Mouse (Mus musculus) kidney, adult 9 months (tissue): ENCODE measurements at regions not wholly inside any gene's neighbourhood (a gene's known extent, or its start where the extent isn't known, plus 50 kb on each side); places are given as distances from the start of the nearest gene placed in this dataset.
"Not testable (repeated sequence)": the region's sequence is repeated elsewhere in the genome, so short reads cannot be mapped to it uniquely, and the experiment has no call there.

Source experiments
- DNase-seq: peaks from one replicate; pipeline ENCODE4 v3.0.0; 2022

DNA sequence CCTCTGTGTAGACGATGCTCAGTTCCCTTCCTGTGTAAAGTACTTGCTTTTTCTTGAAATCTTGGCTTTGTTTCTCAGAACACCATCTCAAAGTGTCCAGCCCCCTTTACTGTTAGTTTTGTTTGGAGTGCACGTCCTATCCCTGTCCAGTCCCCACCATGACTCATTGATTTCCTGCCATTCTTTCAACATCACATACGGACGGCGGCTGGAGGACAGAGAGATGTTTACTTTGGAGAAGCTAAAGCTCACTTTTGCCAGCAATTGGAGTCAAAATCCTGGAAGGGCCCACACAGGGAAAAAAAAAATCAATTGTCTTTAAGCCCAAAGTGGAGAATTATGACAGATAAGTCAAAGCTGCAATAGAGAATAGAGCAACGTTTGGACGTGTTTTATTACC, 51.8 kb downstream of the Gm5426 start:
- DNase-seq = peak; percentile 61

DNA sequence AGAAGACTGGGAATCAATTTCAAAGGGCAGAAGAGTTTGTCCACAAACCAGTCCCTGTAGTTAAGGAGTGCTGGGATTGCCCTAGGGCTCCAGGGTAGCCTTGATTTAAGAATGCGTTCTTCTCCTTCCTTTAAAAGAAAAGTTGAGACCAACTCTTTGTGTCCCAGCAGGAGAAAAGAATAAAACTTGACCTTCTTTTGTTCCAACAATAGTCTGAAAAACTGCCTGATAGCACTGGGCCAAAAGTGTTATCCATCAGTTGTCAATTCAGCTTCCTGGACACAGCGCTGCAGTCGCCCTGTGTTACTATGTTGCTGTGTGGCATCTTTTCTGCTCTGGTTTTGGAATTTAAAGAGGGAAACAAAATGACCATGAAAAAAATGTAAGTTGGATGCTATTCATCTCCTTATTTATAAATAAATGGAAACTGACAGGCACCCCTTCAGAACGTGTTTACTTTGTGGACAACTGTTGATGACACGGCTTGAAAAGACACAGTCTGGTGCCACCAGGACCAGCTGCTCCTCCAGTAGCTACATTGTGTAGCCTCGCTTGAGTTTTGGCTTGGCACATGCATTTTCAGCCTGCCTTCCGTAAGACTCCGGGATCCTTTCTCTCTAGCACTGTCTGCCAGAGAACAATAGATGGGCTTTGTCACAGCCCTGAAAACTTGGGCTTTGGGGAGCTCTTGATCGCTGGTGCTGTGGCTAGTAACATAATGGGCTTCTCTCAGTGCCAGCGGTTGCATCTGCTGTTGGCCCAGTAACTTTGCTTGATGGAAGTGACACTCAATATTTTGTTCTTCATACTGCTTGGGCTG, 54.0 kb downstream of the Gm5426 start:
- no peak for DNase-seq

DNA sequence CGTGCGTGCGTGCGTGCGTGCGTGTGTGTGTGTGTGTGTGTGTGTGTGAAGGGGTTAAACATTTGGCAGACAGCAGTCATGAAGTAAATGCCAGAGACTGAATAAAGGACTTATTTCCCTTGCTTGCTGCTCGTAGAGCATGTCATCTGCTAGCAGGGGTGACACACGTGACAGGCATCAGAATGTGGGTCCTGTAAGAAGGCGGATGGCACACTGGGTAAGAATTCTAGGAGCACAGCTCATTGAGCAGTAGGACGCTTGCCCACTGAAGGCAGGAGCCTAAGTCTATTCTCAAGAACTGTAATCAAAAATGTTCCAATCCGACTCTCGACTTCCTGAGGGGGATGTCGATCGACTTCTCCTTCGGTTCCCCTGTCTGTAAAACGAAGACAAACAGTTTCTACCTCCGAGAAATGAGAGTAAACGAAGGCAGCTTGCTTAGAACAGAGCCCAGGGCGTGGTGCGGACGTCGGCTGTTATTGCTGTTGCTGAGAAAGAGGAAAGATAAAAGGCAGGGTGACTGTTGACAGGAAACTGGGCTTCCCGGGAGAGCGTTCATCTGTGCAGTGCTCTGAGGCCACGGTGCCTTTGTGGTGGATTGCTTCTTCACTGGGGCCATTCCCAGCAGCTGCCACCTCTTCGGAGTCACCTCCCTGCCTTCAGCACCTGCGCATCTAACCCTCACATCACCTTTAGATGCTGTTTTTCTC, 64.7 kb downstream of the Gm5426 start:
- no peak for DNase-seq

DNA sequence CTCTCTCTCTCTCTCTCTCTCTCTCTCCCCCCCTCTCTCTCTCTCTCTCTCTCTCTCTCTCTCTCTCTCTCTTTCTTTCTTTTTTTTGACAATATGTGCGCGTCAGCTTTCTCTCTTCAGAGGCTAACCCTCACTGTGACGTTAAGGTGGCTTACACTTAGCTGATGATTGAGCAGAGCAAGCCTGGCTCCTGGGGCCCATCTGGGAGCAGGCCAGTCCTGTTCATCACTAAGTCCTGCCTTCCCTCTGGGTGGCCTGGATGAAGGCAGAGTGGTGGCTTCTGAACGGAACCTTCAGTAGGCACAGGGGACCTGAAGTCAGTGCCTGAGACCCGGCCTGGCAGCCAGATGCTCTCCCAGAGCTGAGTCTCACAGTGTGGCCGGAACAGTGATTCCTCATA, 65.5 kb downstream of the Gm5426 start:
- no peak for DNase-seq

DNA sequence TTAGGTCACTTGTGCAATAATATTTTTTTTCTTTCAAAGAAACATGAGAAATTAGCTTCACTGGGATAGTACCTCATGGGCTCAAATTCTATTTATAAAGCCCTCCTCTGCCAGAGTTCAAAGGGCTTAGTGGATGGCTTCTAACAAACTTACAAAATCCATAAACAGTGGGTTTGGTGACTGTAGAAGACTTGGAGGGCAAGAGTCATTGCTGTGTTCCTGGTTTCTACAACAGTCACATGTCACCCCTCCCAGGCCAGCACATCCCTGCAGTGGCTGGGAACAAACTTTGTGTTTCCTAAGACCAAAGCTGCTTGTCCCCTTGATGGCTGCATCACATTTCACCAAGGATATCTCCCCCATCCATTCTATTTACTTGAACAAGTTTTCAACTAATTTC, 66.5 kb downstream of the Gm5426 start:
- DNase-seq = no peak

DNA sequence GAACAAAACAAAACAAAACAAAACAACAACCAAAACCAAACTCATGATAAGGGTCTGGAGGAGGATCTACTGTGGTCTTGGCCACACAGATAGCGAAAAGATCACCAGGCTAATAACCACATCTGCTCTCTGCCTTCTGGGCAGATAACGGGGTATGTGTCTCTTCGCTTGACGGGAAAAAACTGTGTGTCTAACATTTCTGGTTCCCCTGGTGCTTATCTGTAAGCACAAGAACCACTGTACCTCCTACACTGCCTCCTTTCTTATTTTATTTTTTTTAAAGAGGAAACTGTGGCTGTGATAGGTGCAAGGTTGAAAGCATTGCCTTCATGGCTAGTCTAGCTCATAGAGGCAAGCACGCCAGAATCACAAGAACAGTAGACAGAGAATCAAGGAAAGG, 67.8 kb downstream of the Gm5426 start:
- DNase-seq = no peak

DNA sequence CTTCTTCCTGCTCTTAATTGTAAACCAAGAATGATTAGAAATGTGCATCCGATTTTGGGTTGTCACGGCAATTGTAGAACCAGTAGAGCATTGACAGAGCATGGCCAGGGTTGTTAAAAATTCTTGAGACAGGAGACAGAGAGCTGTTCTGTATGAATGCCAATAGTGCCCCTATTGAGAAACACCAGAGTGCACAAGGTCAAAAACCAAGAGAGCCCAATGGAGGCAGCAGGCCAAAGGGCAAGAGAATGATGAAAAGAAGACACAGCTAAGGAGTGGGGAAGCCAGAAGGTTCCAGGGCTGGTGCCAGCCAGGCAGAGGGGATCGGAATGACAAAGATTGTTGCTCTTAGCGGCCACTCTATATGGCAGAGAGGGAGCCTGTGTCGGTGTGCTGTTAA, 72.8 kb downstream of the Gm5426 start:
- DNase-seq = peak; percentile 49

DNA sequence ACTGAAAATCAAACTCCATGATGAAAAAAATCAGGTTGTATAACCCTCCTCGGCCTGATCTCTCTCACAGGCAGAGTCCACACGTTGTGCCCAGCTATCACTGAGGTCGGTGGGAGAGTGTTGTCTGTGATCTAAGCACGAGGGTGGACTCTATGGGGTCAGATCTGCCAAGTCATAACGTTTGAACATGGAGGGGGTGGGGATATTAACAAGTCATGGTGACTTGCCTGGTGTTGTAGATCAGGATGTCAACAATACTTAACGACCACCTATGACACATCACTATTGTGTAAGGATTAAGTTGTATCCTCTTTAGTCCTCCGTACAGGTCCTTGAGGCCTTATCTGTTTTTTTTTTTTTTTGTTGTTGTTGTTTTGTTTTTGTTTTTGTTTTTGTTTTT, 74.8 kb downstream of the Gm5426 start:
- no peak for DNase-seq

DNA sequence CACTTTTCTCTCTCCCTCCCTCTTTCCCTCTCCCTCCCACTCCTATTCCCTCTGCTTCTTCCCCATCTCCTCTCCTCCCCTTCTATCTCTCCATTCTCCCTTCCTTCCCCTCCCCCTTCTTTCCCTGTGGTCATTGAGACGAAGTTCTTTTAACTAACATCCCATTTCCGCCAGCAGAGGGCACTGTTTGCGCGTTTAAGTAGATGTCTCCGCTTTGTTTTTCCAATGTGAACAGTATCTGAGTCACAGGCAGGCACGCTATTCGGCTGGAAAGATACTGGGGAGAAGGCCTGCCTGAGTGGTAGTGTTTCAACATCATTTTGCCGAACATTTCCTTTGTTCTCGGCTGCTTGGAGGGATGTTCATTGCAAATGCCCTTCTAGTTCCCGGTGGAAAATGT, 77.5 kb downstream of the Gm5426 start:
- peak; percentile 95 for DNase-seq

DNA sequence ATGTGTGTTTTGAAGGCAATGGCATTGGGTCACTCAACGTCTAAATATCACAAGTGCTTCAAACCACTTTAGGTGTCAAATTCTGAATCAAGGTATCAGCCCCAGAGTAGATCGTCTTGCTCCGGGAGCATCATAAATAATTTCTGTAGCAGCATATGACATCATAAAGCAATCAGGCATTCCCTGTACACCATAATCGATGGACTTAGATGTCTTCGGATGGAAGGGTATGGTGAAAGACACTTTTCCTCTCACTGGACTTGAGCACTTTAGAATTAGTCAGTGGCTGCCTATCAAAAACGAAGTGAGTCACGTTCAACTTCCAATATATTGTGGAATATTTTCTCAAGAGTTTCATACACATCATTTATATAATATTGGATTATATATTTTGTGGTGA, 77.9 kb downstream of the Gm5426 start:
- no peak for DNase-seq

DNA sequence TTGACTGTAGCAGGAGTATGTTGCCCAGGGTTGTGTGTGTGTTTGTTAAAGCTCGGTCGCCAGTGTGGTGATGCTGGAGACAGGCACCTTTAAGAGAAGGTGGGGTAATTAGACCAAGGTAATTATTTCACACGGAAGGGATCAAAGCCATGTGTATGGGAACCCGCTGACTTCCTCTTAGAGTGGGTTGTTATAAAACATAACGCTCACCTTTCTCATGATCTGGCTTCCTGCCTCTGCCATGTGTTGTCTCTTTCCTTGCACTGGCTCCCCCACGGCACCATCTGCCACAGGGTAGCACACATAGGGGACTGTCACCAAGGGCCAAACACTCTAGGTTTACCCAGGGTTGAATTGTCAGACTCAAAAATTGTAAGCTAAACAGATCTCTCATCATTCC, 78.5 kb downstream of the Gm5426 start:
- no peak for DNase-seq

DNA sequence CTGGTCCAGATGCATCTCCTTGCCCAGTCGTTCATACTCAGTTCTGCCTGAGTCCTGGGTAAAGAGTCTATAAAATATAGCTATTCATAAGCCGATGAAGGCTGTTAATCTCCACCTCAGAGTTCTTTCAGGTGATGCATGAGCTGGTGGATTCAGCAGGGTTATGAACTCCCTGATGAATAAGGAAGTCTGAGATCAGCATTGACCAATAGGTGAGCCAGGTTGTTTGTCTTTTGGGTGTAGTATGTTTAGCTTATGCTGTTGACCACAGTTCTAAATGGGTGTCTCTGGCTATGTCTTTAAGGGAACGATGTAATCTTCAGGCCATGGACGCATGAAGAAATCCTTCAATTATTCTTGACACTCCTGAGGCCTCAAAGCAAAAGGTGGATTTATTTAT, 84.3 kb downstream of the Gm5426 start:
- no peak for DNase-seq

DNA sequence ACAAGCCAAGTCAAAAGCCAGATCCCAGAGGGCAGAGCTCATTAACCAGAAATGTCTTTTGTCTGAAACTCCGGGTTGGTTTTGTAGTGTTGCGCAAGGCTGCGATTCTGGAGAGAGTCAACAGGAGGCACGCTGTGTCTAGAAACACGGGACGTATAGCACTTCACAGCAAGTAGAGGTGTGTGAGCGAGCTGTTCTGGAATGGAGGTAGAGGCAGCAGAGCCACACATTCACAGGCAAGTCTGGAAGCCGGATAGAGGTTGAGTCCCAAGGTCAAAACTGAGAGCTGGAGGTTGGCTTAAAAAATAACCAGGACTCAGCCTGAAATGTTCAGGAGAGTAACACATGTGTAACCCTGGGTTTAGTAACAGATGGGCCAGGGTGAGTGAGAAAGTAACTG, 94.0 kb downstream of the Gm5426 start:
- peak; percentile 81 for DNase-seq

DNA sequence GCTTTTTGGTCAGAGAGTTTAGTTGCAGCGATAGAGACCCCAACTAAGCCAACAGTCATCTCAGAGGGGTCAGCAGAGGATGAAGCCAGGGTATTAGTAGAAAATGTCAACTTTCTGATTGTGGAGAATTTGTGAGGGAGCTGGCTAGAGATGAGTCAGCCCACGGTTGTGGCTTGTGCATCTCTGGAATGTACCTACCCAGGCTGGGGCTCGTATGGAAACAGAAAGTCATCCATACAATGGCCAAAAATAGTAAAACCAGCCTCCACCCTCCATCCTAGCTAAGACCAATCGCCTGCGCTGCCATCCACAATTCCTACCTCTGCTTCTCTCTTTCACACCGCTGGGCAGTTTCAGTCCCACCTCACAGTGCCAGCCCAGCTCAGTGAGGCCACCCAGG, 94.9 kb downstream of the Gm5426 start:
- no peak for DNase-seq

DNA sequence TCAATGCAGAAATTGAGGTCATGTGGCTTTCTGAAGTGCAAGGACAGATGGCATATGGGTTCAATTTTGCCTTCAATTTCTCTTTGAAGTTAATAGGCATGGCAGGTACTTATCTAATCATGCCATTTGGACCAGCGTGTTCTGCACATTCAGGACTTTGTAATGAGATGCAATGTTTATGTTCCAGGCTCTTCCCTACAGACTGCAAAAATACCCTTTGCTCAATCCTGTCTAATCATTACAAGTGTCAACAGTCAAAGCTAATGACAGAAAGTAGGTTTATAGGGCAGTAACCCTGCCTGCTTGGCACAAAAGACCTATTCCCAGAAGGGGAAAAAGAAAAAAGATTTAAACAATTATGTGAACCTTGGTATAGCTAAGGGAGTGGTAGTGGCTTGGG, 96.5 kb downstream of the Gm5426 start:
- peak; percentile 45 for DNase-seq

DNA sequence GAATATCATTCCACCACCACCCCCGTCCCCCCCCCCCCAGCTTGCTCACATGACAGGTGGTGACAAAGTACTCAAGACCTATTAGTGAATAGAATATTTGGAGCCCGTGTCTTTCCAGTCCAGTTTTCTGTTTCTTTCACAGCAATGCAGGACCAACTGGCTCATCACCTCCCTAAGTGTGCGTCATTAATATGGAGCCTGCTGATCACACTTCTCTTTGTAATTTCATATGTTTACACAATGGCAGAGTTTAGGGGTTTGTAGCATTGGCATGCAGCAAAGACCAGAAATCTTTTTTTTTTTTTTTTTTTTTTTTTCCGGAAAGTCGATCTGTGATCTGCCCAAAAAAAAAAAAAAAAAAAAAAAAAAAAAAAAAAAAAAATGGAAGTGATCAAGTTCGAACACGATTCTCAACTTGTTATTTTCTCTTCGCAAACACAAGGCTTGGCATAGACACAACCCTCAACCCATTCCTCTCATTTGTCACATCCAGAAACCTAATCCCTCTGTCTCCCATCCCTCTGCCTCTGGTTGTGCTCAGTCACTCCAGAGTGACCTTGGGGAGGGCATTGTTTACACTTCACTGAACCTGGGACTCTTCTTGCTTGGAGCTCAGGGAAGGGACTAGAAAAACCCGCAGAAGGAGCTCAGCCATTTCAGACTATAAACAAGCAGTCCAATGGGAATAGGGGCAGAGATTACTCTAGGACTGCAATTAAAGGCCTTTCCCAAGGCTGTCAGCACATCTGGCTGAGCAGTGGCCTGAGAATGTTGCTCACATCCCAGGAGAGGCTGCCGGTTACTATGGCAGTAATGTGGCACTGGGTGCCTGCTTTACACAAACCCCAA, 98.4 kb downstream of the Gm5426 start:
- DNase-seq = peak; percentile 18

DNA sequence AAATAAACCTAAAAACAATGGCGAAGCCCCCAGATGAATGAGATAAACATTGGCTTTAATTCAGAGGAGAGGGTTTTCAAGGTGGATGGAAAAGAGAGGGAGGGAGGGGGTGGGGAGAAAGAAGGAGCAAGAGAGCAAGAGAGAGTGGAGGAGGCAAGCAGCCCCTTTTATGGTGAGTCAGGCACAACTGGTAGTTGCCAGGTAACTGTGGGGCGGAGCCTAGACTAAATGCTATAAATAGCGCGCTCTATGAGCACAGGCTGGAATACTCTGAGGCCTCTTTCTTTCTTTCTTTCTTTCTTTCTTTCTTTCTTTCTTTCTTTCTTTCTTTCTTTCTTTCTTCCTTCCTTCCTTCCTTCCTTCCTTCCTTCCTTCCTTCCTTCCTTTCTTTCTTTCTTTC, 99.6 kb downstream of the Gm5426 start:
- not testable (repeated sequence) for DNase-seq

DNA sequence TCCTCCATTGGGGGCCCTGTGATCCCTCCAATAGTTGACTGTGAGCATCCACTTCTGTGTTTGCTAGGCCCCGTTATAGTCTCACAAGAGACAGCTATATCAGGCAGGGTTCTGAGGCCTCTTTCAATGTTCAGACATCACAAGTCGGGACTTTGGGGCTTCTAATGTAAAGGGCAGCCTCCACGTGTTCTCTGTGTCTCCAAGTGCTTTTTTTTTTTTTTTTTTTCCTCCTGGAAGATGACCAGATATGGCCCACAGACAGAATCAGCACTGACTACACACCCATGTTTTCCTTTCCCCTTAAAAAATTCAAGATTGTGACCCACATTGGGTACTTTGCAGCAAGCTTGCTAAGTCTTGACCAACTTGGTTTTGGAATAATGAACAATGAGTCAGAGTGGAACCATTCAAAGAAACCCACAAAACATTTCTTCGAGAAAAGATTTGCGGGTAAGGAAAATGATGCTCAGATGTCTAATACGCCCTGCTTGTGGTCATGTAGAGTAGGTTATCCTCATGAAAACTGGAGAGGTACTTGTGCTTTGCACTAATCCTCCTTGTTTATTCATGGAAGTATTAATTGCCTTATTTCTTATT, 100.5 kb downstream of the Gm5426 start:
- no peak for DNase-seq

DNA sequence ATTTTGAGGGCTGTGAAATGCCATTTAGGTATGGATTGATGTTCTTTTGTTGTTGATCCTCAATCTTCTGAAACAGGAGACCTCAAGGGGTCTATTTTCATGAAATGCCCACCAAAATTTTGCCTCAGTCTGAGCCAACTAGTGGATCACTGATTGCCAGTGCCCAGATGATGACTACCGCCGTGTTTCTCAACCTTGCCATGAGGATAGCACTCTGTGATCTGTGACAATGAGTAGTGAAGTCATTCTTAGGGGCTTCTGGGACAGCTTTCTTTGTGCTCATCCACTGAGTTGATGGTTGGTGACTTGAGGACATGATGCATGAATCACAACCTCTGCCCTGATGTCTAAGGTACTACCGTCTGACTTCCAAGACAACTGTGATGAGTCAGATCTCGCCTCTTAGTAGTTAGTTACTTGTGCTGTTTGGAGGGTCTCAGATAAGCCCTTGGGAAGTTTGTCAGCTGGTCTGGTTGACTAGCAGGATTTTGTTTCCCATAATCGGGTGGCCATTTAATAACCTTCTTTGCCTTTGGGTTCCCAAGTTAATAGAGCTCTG, 101.2 kb downstream of the Gm5426 start:
- DNase-seq = no peak

DNA sequence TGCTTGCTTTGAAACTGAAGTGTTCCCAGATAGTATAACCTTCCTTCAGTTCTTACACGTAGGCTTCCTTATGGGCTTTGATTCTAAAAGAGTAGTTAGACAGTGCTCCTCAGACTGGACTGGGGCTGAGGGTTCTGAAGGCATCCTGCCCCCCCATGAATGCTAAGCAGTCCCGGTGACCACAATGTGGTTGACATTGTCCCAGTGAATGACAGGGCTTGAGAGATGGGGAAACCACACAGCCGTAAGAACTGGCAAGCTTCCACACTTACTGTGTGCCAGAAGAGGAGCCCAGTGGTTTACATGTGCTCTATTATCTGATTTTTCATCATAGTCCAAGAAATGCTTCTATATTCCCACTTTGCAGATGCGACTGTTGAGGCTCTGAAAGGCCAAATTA, 101.8 kb downstream of the Gm5426 start:
- no peak for DNase-seq

DNA sequence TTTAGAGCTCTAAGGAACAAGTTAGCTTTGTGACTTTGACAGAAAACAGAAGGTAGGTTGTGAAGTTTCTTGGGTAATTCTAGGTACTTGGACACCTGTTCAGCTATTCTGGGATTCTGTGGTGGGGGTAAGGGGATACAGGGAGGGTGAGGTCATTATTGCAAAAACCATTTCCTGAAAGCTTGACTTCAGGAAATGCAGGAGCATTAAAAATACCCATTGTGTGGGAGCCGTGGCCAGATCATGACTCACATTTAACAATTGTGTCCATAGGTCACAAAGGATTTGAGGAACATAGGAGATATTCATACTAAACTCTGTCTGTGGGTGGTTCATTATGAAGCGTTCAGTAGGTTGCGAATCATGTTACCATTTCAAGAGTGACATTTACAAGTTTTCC, 102.4 kb downstream of the Gm5426 start:
- DNase-seq = no peak

DNA sequence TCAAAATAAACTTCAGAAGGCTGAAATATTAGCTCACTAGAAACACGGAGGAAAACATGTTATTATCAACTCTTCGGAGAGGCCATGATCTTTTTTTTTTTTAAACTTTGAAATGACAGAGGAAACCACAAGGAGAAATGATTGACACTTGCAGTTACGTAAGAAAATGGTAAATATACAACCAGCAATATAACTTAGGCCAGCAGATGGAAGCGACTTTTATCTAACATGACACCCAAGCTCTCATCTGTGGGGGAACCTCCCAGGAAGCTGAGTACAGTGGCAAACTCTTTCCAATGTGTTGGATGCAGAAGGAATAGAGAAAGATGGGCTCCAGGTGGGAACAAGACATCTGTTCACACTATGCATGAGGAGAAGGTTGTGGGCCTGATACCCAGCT, 104.2 kb downstream of the Gm5426 start:
- no peak for DNase-seq

DNA sequence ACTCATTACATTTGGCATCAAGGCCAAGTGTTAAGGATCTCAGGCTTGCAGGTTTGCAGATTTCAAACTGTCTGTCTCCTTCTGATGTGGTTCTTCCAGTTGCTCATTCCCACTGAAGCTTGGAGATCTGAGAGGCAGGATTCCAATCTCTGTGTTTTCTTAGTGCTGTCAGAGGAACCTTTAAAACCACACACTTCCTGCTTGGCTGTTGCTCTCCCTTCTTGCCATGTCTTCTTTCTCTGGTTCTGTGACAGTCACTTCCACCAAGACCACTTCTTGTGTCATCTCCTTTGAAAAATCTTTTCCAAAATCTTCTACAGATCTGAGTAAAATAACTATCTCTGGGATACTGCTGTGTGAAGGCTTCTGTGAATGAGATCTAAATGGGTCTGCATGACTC, 117.3 kb downstream of the Gm5426 start:
- DNase-seq = no peak
